ENCODE assay signal across 18 mouse cellular contexts in the genomic region with DNA sequence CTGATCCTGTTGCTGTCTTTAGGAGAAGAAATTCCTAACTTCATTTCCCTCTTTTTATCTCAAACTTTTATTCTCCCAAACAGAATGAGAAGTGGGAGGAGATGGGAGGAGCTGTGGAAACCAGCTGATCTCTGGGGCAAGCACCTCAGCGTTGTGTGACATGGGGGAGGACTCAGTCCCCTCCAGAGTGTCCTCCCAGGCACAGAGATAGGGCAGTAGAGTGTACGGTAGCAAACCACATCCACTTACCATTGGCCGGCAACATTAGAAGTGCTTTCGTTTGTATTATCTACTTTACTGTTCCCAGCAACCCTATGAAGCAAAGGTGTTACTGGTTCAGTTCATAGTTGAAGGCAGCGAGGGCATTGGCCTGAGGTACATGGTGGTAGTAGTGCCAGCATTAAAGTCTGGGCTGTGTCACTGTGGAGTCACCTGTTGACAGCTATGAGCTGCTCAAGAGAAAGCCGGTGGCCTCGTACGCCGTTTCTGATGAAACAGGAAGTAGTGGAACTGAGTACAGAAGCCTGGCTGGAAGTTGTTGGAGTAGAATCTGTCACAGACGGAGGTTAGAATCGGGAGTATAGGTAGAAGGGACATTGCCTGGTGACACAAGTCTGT. TPM values are rescaled to one million over a fixed set of nuclear protein-coding genes. Genes with fewer than 3 reads are reported as not detected.
DNase-seq lines count a peak whose midpoint lies in the region; ATAC-seq and TF ChIP-seq lines count a peak whose summit lies in the region.
"Had no signal": no experiment of that assay in that cellular context is flagged by ENCODE, and none has a peak within 500 bp of the region (broad histone marks: within the 10 kb centered on the region; RNA-seq: fewer than 3 reads in every experiment).

No protein-coding gene starts in this region.

- no peak overlapping the region for H3K4me3 ChIP-seq in heart, adult 2 months
- no peak overlapping the region for H3K4me3 ChIP-seq in heart, embryonic 15.5 days
- peak overlapping the region; percentile 31 for H3K4me3 ChIP-seq in megakaryocyte, embryonic 14.5 days (replicated peaks)
- H3K4me3 ChIP-seq in forebrain, embryonic 10.5 days = no peak overlapping the region
- H3K4me3 ChIP-seq: erythroblast, embryonic 14.5 days; myocyte; stomach, embryonic 15.5 days had no signal

- 30% methylated on average over 11 of the region's 11 CpGs for WGBS in heart, adult 2 months
- WGBS in heart, embryonic 15.5 days = 41% methylated on average over 11 of the region's 11 CpGs
- 92% methylated on average over 11 of the region's 11 CpGs for WGBS in forebrain, embryonic 10.5 days

- peak overlapping the region; percentile 24; the same call in 1 of the 2 replicates for H3K4me2 ChIP-seq in heart, embryonic 15.5 days
- H3K4me2 ChIP-seq: midbrain, embryonic 11.5 days; stomach, embryonic 15.5 days had no signal

- no peak for TF ChIP-seq EP300 in heart, adult 2 months (IDR thresholded peaks at IDR 0.05; ENCODE audit: insufficient read depth, low read depth, low read length)

- 0 out of 2 replicates have a peak overlapping the region, but pooled peaks have one; percentile 40 for H3K9ac ChIP-seq in heart, adult 2 months (ENCODE audit: low read depth, low read length)
- peak overlapping the region; percentile 24; the same call in 1 of the 2 replicates for H3K9ac ChIP-seq in heart, embryonic 15.5 days
- H3K9ac ChIP-seq: stomach, embryonic 15.5 days had no signal

- peaks cover 2% of the 10 kb centered on the region; the same call in 1 of the 2 replicates for H3K79me2 ChIP-seq in heart, adult 2 months (replicated peaks; ENCODE audit: control insufficient read depth, insufficient read depth, low read length)

- intact Hi-C loops in heart, adult 2 months (cut with DNase I) = no loop called here

- peaks cover 9% of the 10 kb centered on the region for H3K36me3 ChIP-seq in heart, adult 2 months (ENCODE audit: control insufficient read depth, insufficient read depth, low read length)
- peaks cover 46% of the 10 kb centered on the region for H3K36me3 ChIP-seq in heart, embryonic 15.5 days
- H3K36me3 ChIP-seq in megakaryocyte, embryonic 14.5 days (replicated peaks; ENCODE audit: low read length) = peaks cover 90% of the 10 kb centered on the region
- H3K36me3 ChIP-seq in forebrain, embryonic 10.5 days (replicated peaks) = peaks cover 69% of the 10 kb centered on the region

- peak in 1 of 2 experiments; percentile 30 for DNase-seq in heart, adult 2 months
- DNase-seq in heart, adult 8-10 months (ENCODE audit: low spot score) = no peak
- no peak for DNase-seq in cerebellum, adult 9-11 months
- DNase-seq in forebrain, embryonic 10.5 days (ENCODE audit: extremely low spot score, low spot score) = no peak
- DNase-seq: cerebellum, adult 8-10 months had no signal

- TF ChIP-seq CTCF in heart, adult 2 months (IDR thresholded peaks at IDR 0.05) = no peak

- no peak overlapping the region; the same call in 1 of the 2 replicates for H3K27ac ChIP-seq in heart, adult 2 months
- peak overlapping the region; percentile 74 for H3K27ac ChIP-seq in heart, embryonic 15.5 days
- no peak overlapping the region for H3K27ac ChIP-seq in forebrain, embryonic 10.5 days
- H3K27ac ChIP-seq: kidney, postnatal 0 days; stomach, embryonic 15.5 days had no signal

- no peaks in the 10 kb centered on the region for H3K9me3 ChIP-seq in heart, embryonic 15.5 days (replicated peaks)
- H3K9me3 ChIP-seq in megakaryocyte, embryonic 14.5 days = no peaks in the 10 kb centered on the region
- H3K9me3 ChIP-seq in forebrain, embryonic 10.5 days = no peaks in the 10 kb centered on the region
- H3K9me3 ChIP-seq: stomach, embryonic 15.5 days had no signal

- H3K27me3 ChIP-seq in heart, adult 2 months (ENCODE audit: control insufficient read depth, insufficient read depth, low read length) = no peaks in the 10 kb centered on the region
- H3K27me3 ChIP-seq in heart, embryonic 15.5 days = no peaks in the 10 kb centered on the region
- no peaks in the 10 kb centered on the region for H3K27me3 ChIP-seq in megakaryocyte, embryonic 14.5 days (replicated peaks)
- H3K27me3 ChIP-seq in forebrain, embryonic 10.5 days (ENCODE audit: poor library complexity, severe bottlenecking) = no peaks in the 10 kb centered on the region
- H3K27me3 ChIP-seq: stomach, embryonic 15.5 days had no signal

- peak; percentile 88 for ATAC-seq in common myeloid progenitor, adult 5-6 weeks (replicated peaks; ENCODE audit: low read depth, poor library complexity, severe bottlenecking)
- ATAC-seq in heart, embryonic 15.5 days (replicated peaks; ENCODE audit: insufficient number of reproducible peaks, insufficient read depth, low FRiP score, low read depth) = peak; percentile 81
- ATAC-seq in frontal cortex, adult (ENCODE audit: low TSS enrichment) = no peak

- peaks cover 5% of the 10 kb centered on the region for H3K4me1 ChIP-seq in heart, adult 2 months (ENCODE audit: control insufficient read depth, insufficient read depth, low read length)
- H3K4me1 ChIP-seq in heart, embryonic 15.5 days (replicated peaks) = peaks cover 19% of the 10 kb centered on the region
- H3K4me1 ChIP-seq in megakaryocyte, embryonic 14.5 days = peaks cover 40% of the 10 kb centered on the region
- H3K4me1 ChIP-seq in forebrain, embryonic 10.5 days = peaks cover 8% of the 10 kb centered on the region; the same call in 1 of the 2 replicates

- TF ChIP-seq POLR2A in heart, adult 2 months (IDR thresholded peaks at IDR 0.05; ENCODE audit: insufficient read depth, low read depth, low read length) = no peak

RNA-seq across cellular contexts. Expression of a gene that starts 8.1 kb away (rescaled TPM):
- total RNA-seq in heart, adult 2 months (2021) = 10 to 100 TPM; 81.7 to 99.2 TPM
- polyA plus RNA-seq in heart, adult 2 months (2012; rRNA removed) = 40.2 and 63.3 TPM in 2 replicates
- 10 to 100 TPM; 73.7 to 91.2 (median 82.8) TPM for total RNA-seq in heart, adult 8-10 months (2022)
- total RNA-seq in common myeloid progenitor, adult 5-6 weeks (2017) = 40.1 and 54.3 TPM in 2 replicates
- polyA plus RNA-seq in heart, embryonic 15.5 days (2015; fragmentation: Nextera tagmentation; extraction: Ambion mirVana) = 66.3 and 81.3 TPM in 2 replicates
- 27.8 TPM in 1 of 2 replicates, not detected in the other for polyA plus RNA-seq in megakaryocyte, embryonic 14.5 days (2012; ENCODE audit: insufficient read depth, low replicate concordance)
- polyA plus RNA-seq in forebrain, embryonic 10.5 days (2016; fragmentation: Nextera tagmentation; extraction: Ambion mirVana) = 110 and 114 TPM in 2 replicates

RNA-seq across cellular contexts. Expression of a gene that starts 8.4 kb away (rescaled TPM):
- total RNA-seq in heart, adult 2 months (2021) = 10 to 100 TPM; 49.5 to 54.9 TPM
- polyA plus RNA-seq in heart, adult 2 months (2012; rRNA removed) = 53.9 and 92.7 TPM in 2 replicates
- 10 to 100 TPM; 52.2 to 73.4 (median 56.4) TPM for total RNA-seq in heart, adult 8-10 months (2022)
- total RNA-seq in common myeloid progenitor, adult 5-6 weeks (2017) = 41.4 and 47.0 TPM in 2 replicates
- 34.3 and 38.4 TPM in 2 replicates for polyA plus RNA-seq in heart, embryonic 15.5 days (2015; fragmentation: Nextera tagmentation; extraction: Ambion mirVana)
- 17.6 TPM in 1 of 2 replicates, not detected in the other for polyA plus RNA-seq in megakaryocyte, embryonic 14.5 days (2012; ENCODE audit: insufficient read depth, low replicate concordance)
- polyA plus RNA-seq in forebrain, embryonic 10.5 days (2016; fragmentation: Nextera tagmentation; extraction: Ambion mirVana) = 22.5 and 23.2 TPM in 2 replicates

RNA-seq across cellular contexts. Expression of a gene that starts 48.2 kb away (rescaled TPM):
- total RNA-seq in heart, adult 2 months (2021) = not detected
- polyA plus RNA-seq in heart, adult 2 months (2012; rRNA removed) = not detected in 2 replicates
- total RNA-seq in heart, adult 8-10 months (2022) = not detected
- not detected in 2 replicates for total RNA-seq in common myeloid progenitor, adult 5-6 weeks (2017)
- polyA plus RNA-seq in heart, embryonic 15.5 days (2015; fragmentation: Nextera tagmentation; extraction: Ambion mirVana) = not detected in 2 replicates
- polyA plus RNA-seq in megakaryocyte, embryonic 14.5 days (2012; ENCODE audit: insufficient read depth, low replicate concordance) = not detected in 2 replicates
- not detected in 2 replicates for polyA plus RNA-seq in forebrain, embryonic 10.5 days (2016; fragmentation: Nextera tagmentation; extraction: Ambion mirVana)
- total RNA-seq: layer of hippocampus, postnatal 10 days had no signal
- polyA plus RNA-seq: erythroblast, embryonic 14.5 days; gonadal fat pad, adult 2 months; kidney, postnatal 0 days; limb, embryonic 11.5 days; lung, embryonic 16.5 days; midbrain, embryonic 11.5 days; myocyte; stomach, embryonic 15.5 days had no signal
